Mouse (Mus musculus): ENCODE data around the gene Slc25a17.

DNA sequence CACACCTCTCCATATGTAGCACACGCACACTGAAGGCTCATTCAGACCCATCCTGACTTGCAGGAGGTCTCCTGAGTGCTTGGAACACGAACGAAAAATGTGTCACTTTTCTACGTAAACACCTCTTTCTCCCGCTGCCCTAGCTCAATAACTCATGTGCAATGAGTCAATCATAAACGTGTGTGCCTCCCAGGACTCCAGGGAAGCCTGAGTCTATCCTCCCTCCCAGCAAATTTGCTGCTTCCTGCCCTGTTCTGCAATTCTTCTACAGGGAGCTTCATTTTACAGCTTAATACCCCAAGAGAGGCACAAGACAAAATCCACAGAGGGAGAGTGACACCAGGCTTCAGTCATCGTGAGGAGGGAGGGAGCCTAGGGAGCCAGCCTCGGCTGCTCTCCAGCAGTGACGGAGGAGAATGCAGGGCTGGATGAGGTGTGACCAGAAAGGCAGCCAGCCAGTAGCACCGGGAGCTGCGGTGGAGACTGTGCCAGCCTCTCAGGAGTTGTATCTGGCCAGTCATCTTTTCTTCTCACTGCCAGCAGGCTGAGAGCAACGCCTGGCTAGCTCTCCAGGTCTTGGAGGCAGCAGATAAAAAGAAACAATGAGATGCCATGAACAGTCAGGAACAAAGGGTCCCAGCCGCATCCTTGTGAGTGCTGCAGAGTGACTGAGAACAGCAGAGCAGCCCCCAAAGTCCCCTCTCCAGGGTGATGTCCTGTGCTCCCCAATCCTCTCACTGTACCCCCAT is 88.1 kb downstream of the Slc25a17 start:
- no peak for TF ChIP-seq CTCF (conservative IDR thresholded peaks at IDR 0.05; ENCODE audit: low read length)
- no peak for TF ChIP-seq NANOG (IDR thresholded peaks at IDR 0.05; ENCODE audit: borderline replicate concordance, low read length)
